Mouse (Mus musculus): ENCODE data around the gene Tns3. TPM values are rescaled to one million over a fixed set of nuclear protein-coding genes. Genes with fewer than 3 reads are reported as not detected.

Tns3 gene
- polyA plus RNA-seq, 1 experiment from 2014 or later, result 10.5 TPM

GRCm38 (mm10) chr11:8692162-8692535 lies 27.8 kb upstream of the Tns3 start:
- TF ChIP-seq CTCF (IDR thresholded peaks at IDR 0.05; ENCODE audit: low read depth), result no peak
- ATAC-seq, result no peak
- H3K9me3 ChIP-seq (ENCODE audit: control insufficient read depth), result no peaks in the 10 kb centered on the region
- no peak overlapping the region for H3K4me2 ChIP-seq (replicated peaks; ENCODE audit: low read depth)
- 62% methylated on average over 6 of the region's 6 CpGs for whole genome bisulfite sequencing
- H3K4me3 ChIP-seq (ENCODE audit: low read depth, low read length), result no peak overlapping the region
- H3K4me1 ChIP-seq (replicated peaks; ENCODE audit: control insufficient read depth, insufficient read depth, low read length), result no peaks in the 10 kb centered on the region
- no peak overlapping the region for H3K27ac ChIP-seq (ENCODE audit: low read depth, low read length)
- no peaks in the 10 kb centered on the region for H3K27me3 ChIP-seq (replicated peaks; ENCODE audit: control insufficient read depth, insufficient read depth, low read length)
- H3K9ac ChIP-seq (ENCODE audit: low read depth, low read length), result no peak overlapping the region
- no peaks in the 10 kb centered on the region for H3K36me3 ChIP-seq (ENCODE audit: control insufficient read depth, insufficient read depth)

GRCm38 (mm10) chr11:8691605-8692004 lies 27.3 kb upstream of the Tns3 start:
- Histone ChIP-seq H3K9ac (ENCODE audit: low read depth, low read length) (no peak overlapping the region), H3K27me3 (replicated peaks; ENCODE audit: control insufficient read depth, insufficient read depth, low read length) (no peaks in the 10 kb centered on the region), H3K4me2 (replicated peaks; ENCODE audit: low read depth) (no peak overlapping the region), H3K4me3 (ENCODE audit: low read depth, low read length) (no peak overlapping the region), H3K36me3 (ENCODE audit: control insufficient read depth, insufficient read depth) (no peaks in the 10 kb centered on the region), H3K4me1 (replicated peaks; ENCODE audit: control insufficient read depth, insufficient read depth, low read length) (no peaks in the 10 kb centered on the region), H3K9me3 (ENCODE audit: control insufficient read depth) (no peaks in the 10 kb centered on the region), H3K27ac (ENCODE audit: low read depth, low read length) (no peak overlapping the region)
- ATAC-seq, result no peak
- WGBS, result 75% methylated on average over 4 of the region's 4 CpGs
- no peak for TF ChIP-seq CTCF (IDR thresholded peaks at IDR 0.05; ENCODE audit: low read depth)

GRCm38 (mm10) chr11:8690633-8691032 lies 26.3 kb upstream of the Tns3 start:
- WGBS, result 78% methylated on average over 4 of the region's 4 CpGs
- Histone ChIP-seq H3K27me3 (replicated peaks; ENCODE audit: control insufficient read depth, insufficient read depth, low read length) (no peaks in the 10 kb centered on the region), H3K4me1 (replicated peaks; ENCODE audit: control insufficient read depth, insufficient read depth, low read length) (no peaks in the 10 kb centered on the region), H3K4me2 (replicated peaks; ENCODE audit: low read depth) (no peak overlapping the region), H3K27ac (ENCODE audit: low read depth, low read length) (no peak overlapping the region), H3K9me3 (ENCODE audit: control insufficient read depth) (no peaks in the 10 kb centered on the region), H3K4me3 (ENCODE audit: low read depth, low read length) (no peak overlapping the region), H3K36me3 (ENCODE audit: control insufficient read depth, insufficient read depth) (no peaks in the 10 kb centered on the region), H3K9ac (ENCODE audit: low read depth, low read length) (no peak overlapping the region)
- ATAC-seq, result no peak
- no peak for TF ChIP-seq CTCF (IDR thresholded peaks at IDR 0.05; ENCODE audit: low read depth)

- no peak overlapping the region for H3K4me3 ChIP-seq (ENCODE audit: low read depth, low read length)
- no peak overlapping the region for H3K27ac ChIP-seq (ENCODE audit: low read depth, low read length)
- no peak for TF ChIP-seq CTCF (IDR thresholded peaks at IDR 0.05; ENCODE audit: low read depth)
- no peaks in the 10 kb centered on the region for H3K4me1 ChIP-seq (replicated peaks; ENCODE audit: control insufficient read depth, insufficient read depth, low read length)
- WGBS, result 73% methylated on average over 7 of the region's 7 CpGs
- no peaks in the 10 kb centered on the region for H3K9me3 ChIP-seq (ENCODE audit: control insufficient read depth)
- no peaks in the 10 kb centered on the region for H3K36me3 ChIP-seq (ENCODE audit: control insufficient read depth, insufficient read depth)
- H3K4me2 ChIP-seq (replicated peaks; ENCODE audit: low read depth), result no peak overlapping the region
- no peak for ATAC-seq
- H3K27me3 ChIP-seq (replicated peaks; ENCODE audit: control insufficient read depth, insufficient read depth, low read length), result no peaks in the 10 kb centered on the region
- H3K9ac ChIP-seq (ENCODE audit: low read depth, low read length), result no peak overlapping the region
Observed at GRCm38 (mm10) chr11:8689515-8689914, 25.2 kb upstream of the Tns3 start.

GRCm38 (mm10) chr11:8688907-8689306 lies 24.6 kb upstream of the Tns3 start:
- Histone ChIP-seq H3K4me2 (replicated peaks; ENCODE audit: low read depth) (no peak overlapping the region), H3K27ac (ENCODE audit: low read depth, low read length) (no peak overlapping the region), H3K4me3 (ENCODE audit: low read depth, low read length) (no peak overlapping the region), H3K9me3 (ENCODE audit: control insufficient read depth) (no peaks in the 10 kb centered on the region), H3K27me3 (replicated peaks; ENCODE audit: control insufficient read depth, insufficient read depth, low read length) (no peaks in the 10 kb centered on the region), H3K9ac (ENCODE audit: low read depth, low read length) (no peak overlapping the region), H3K4me1 (replicated peaks; ENCODE audit: control insufficient read depth, insufficient read depth, low read length) (no peaks in the 10 kb centered on the region), H3K36me3 (ENCODE audit: control insufficient read depth, insufficient read depth) (no peaks in the 10 kb centered on the region)
- ATAC-seq, result no peak
- no peak for TF ChIP-seq CTCF (IDR thresholded peaks at IDR 0.05; ENCODE audit: low read depth)
- 87% methylated on average over 8 of the region's 8 CpGs for WGBS

GRCm38 (mm10) chr11:8686501-8686900 lies 22.2 kb upstream of the Tns3 start:
- Histone ChIP-seq H3K4me3 (ENCODE audit: low read depth, low read length) (no peak overlapping the region), H3K36me3 (ENCODE audit: control insufficient read depth, insufficient read depth) (no peaks in the 10 kb centered on the region), H3K27ac (ENCODE audit: low read depth, low read length) (no peak overlapping the region), H3K9ac (ENCODE audit: low read depth, low read length) (no peak overlapping the region), H3K9me3 (ENCODE audit: control insufficient read depth) (no peaks in the 10 kb centered on the region), H3K27me3 (replicated peaks; ENCODE audit: control insufficient read depth, insufficient read depth, low read length) (no peaks in the 10 kb centered on the region), H3K4me1 (replicated peaks; ENCODE audit: control insufficient read depth, insufficient read depth, low read length) (no peaks in the 10 kb centered on the region), H3K4me2 (replicated peaks; ENCODE audit: low read depth) (no peak overlapping the region)
- ATAC-seq, result no peak
- TF ChIP-seq CTCF (IDR thresholded peaks at IDR 0.05; ENCODE audit: low read depth), result no peak
- WGBS, result 44% methylated on average over 3 of the region's 3 CpGs

GRCm38 (mm10) chr11:8686061-8686460 lies 21.7 kb upstream of the Tns3 start:
- Histone ChIP-seq H3K9me3 (ENCODE audit: control insufficient read depth) (no peaks in the 10 kb centered on the region), H3K27ac (ENCODE audit: low read depth, low read length) (no peak overlapping the region), H3K9ac (ENCODE audit: low read depth, low read length) (no peak overlapping the region), H3K27me3 (replicated peaks; ENCODE audit: control insufficient read depth, insufficient read depth, low read length) (no peaks in the 10 kb centered on the region), H3K36me3 (ENCODE audit: control insufficient read depth, insufficient read depth) (no peaks in the 10 kb centered on the region), H3K4me2 (replicated peaks; ENCODE audit: low read depth) (no peak overlapping the region), H3K4me3 (ENCODE audit: low read depth, low read length) (no peak overlapping the region), H3K4me1 (replicated peaks; ENCODE audit: control insufficient read depth, insufficient read depth, low read length) (no peaks in the 10 kb centered on the region)
- WGBS, result 76% methylated on average over 1 of the region's 1 CpGs
- no peak for TF ChIP-seq CTCF (IDR thresholded peaks at IDR 0.05; ENCODE audit: low read depth)
- no peak for ATAC-seq

Data from intestine, postnatal 0 days (tissue).